Mouse (Mus musculus): ENCODE data around the gene Cd37. TPM values are rescaled to one million over a fixed set of nuclear protein-coding genes. Genes with fewer than 3 reads are reported as not detected.
"Not testable (repeated sequence)": the region's sequence is repeated elsewhere in the genome, so short reads cannot be mapped to it uniquely, and the experiment has no call there.

Gene Cd37
- total RNA-seq (2014; fragmentation: Nextera tagmentation) (104 and 177 TPM in 2 replicates), total RNA-seq (2017) (59.5 and 69.2 TPM in 2 replicates)

GRCm38 (mm10) chr7:45238723-45239496, at the start of gene Cd37:
Gene Cd37, minus strand, starts transcription at chr7:45239115.
- ATAC-seq (replicated peaks; ENCODE audit: poor library complexity, severe bottlenecking): peak; percentile 69

DNA sequence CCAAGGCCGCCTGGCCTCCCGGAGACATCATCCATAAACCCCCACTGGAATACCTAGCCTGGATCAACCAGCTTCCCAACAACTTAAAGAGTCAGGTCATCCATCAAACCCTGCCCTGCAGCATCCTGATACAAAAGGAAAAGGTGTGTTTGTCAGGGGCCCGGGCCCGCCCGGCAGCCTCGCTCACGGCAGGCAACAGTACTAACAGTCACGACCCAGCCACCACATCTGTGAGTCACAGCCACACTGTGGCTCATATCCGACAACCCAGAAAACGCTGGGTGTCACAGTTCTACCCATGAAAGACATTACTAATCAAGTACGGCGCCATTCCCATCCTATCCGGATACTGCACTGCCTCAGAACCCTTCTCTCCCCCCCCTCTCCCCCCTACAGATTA, 47.6 kb upstream of the Cd37 start:
- no peak for ATAC-seq (replicated peaks; ENCODE audit: poor library complexity, severe bottlenecking)

DNA sequence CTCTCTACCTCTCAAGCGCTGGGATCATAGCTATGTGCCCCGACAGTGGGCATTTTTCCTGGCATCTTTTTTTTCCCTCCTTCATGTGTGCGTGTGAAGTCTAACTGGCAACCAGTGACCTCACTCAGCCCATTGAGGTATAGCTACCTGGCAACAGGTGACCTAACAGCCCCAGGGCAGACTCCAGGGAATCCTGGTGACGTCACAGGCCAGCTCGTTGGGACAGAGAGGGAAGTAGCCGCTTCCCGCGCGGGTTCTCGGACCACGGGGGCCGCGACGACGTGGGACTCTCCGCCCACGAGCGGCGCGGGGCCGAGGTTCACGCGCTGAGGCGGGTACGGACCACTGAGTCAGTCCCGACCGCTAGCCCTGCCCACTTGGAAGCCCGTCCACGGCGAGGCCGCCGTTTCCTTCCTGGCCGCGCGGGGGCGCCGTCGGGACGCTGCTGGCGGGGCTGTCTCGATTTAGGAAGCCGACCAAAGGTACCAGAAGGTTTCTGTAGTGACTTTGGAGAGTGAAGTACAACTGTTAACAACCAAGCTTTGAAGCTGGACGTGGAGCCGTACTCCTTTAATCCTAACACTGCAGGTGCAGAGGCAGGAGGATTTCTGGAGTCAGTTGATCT, 38.3 kb upstream of the Cd37 start, which contains the start of gene Slc6a21:
Gene Slc6a21 (plus strand): TSS at position 378 of the 625 bp plus-strand sequence.
- ATAC-seq (replicated peaks; ENCODE audit: poor library complexity, severe bottlenecking): peak; percentile 86

- ATAC-seq (replicated peaks; ENCODE audit: poor library complexity, severe bottlenecking): no peak
These were observed 34.8 kb upstream of the Cd37 start for GRCm38 (mm10) chr7:45273672-45274071.

DNA sequence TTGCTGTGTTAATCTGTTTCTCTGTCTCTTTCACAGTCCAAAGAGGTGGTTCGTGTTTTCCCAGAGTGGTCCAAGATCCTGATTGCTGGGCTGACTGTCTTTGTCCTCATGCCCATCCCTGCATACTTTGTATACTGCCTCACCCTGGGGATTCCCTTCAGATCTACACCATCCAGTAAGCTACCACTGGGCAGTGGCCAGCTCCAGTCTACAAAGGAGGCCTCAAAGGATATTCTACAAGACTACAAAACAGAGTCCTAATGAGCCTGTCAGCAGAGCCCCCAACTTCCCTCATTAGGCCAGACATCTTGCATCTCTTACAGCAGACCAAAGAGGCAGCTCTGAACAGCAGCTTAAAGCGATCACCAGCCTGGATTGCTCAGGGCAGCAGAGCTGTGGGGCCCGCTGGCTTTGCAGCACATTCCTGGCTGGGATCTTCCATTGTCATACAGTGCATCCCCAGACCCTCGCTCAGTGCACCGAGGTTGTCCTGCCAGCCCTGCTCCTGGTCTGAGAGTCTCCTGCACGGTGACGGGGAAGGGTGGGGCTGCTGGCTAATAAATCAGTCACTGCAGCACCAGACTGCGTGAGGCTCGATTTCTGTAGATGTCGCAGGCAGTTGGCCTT, 34.0 kb upstream of the Cd37 start:
- ATAC-seq (replicated peaks; ENCODE audit: poor library complexity, severe bottlenecking): no peak

DNA sequence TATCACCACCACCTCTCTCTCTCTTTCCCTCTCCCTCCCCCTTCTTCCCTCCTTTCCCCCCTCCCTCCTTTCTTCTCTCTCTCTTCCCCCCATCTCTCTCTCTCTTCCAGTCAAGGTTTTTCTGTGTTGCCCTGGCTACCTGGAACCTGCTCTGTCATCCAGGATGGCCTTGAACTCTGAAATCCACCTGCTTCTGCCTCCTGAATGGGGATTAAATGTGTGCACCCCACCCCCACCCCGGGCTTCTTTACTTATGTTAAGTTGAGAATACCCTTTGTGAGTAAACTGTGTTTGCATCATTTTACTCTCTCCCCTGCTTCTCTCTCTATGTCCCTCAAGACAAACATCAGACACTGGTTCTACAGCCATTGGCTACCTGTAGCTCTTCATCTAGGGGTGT, 26.6 kb upstream of the Cd37 start:
- ATAC-seq (replicated peaks; ENCODE audit: poor library complexity, severe bottlenecking): no peak

DNA sequence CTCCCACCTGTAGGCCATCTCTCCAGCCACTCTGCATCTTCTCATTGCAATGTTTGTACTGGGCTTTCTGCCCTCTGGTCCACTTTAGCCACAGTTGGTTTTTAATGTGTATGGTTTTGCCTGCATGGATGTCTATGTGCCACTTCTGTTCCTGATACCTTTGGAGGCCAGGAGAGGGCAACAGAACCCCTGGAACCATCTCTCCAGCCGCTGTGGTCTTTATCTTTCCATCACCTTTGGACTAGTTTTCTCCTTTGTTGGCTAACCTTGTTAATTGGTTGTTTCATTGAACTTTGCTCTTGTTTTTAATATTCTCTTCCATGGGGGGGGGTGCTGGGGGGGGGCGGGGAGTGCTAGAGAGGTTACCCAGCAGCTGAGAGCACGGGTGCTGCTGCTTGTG, 25.4 kb upstream of the Cd37 start:
- ATAC-seq (replicated peaks; ENCODE audit: poor library complexity, severe bottlenecking): no peak

GRCm38 (mm10) chr7:45263006-45263607, 24.2 kb upstream of the Cd37 start:
- no peak for ATAC-seq (replicated peaks; ENCODE audit: poor library complexity, severe bottlenecking)

DNA sequence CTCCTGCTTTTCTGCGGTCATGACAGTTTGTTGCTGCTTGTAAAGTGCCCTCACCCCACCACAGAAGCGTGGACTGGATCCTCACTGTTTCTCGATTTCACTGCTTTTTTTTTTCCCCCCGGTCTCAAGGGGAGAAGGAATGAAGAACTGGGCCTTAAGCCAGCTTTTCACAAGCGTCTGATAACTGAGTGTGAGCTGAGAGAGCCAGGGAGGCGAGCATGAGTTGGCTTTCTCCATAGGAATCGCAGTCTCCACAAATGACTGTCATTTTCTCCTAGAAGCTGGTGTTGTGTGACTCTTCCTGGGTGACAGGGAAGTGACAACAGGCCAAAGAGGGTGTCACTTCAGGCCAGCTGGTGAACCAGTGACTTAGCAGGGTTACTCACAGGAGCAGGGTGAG, 23.4 kb upstream of the Cd37 start:
- no peak for ATAC-seq (replicated peaks; ENCODE audit: poor library complexity, severe bottlenecking)

DNA sequence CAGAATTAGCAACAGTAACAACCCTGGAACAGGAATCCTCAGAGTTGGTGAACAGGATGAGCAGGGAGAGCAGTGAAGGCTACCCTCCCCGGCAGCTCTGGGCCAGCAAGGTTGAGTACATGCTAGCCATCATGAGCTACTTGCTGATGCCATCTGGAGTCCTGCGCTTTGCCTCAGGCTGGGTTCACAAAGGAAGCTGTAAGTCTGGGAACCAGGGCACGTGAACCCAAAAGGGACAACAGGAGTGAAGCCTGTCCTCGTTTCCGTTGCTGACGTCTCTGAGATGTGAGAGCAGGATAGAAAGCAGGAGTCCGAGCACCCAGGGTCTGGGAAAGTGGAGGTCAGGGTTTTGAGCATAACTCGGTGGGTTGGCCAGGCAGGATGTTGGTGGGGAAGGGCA, 20.4 kb upstream of the Cd37 start:
- ATAC-seq (replicated peaks; ENCODE audit: poor library complexity, severe bottlenecking): no peak

GRCm38 (mm10) chr7:45257063-45257840, 18.3 kb upstream of the Cd37 start:
- no peak for ATAC-seq (replicated peaks; ENCODE audit: poor library complexity, severe bottlenecking)

- not testable (repeated sequence) for ATAC-seq (replicated peaks; ENCODE audit: poor library complexity, severe bottlenecking)
These were observed 16.9 kb upstream of the Cd37 start for GRCm38 (mm10) chr7:45255822-45256221.

DNA sequence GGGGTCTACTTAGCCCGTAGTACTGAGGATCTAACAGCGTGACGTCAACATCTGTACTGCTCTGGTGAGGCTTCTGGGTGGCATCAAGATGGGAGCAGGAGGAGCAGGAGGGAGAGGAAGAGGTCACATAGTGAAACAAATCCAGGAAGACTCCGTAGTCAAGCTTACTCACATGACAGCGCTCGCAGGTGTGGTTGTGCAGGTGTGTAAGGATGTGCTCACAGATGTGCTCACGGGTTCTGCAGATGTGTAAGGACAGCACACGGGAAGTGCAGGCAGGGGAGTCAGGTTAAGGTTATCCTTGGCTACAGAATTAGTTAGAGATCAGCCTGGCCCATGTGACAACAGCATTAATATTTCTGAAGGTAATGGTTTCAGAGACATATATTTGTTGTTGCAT, 14.9 kb upstream of the Cd37 start:
- no peak for ATAC-seq (replicated peaks; ENCODE audit: poor library complexity, severe bottlenecking)

DNA sequence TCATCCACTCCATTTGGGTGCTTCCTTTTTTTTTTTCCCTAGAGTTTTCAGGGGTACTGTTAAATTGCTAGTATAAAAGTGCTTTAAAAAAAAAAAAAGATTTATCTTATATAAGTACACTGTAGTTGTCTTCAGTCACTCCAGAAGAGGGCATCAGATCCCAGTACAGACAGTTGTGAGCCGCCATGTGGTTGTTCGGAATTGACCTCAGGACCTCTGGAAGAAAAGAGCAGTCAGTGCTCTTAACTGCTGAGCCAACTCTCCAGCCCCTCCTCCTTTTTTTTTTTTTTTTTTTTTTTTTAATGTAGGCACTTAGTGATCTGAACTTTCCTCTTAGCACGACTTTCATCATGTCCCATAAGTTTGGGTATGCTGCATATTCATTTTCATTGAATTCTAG, 8.8 kb upstream of the Cd37 start:
- ATAC-seq (replicated peaks; ENCODE audit: poor library complexity, severe bottlenecking): no peak

- ATAC-seq (replicated peaks; ENCODE audit: poor library complexity, severe bottlenecking): no peak
These were observed 2.5 kb upstream of the Cd37 start for GRCm38 (mm10) chr7:45241389-45241749.

DNA sequence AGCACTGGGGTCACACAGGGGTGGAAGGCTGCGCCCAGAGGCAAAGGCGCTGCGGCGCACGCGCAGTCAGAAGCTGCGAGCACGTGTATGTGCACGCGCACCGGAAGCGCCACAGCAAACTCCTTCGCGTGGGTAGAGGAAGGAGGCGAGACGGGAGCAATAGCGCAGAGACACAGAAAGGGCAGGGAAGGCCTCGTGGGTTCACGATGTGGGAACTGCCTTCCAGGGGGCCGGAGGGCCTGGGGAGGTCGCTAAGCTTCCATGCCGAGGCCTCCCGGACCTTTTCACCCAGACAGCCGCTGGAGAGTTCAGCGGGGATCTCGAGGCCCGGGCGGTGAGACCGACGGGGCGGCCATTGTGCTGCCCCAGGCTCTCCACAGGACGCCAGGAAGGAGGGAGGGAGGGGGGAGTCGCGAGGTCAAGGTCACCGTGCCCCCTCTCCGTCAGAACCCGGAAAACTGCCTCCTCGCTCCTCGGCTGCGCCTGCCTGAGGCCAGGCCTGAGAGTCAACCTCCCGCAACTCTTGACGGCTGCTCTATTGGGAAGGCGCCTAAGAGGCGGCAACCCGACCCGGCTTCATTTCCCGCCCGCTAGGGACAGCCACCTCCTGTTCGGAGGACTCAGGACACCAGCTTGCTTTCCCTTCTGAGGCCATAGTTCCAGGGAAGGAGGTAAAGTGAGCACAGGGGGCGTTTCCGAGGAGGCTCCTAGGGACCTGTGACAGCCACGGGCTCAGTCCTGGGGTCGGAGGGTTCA, 1.9 kb upstream of the Cd37 start, which contains the start of gene Slc6a16:
Gene Slc6a16 (plus strand): TSS at position 453 of the 756 bp plus-strand sequence.
- ATAC-seq (replicated peaks; ENCODE audit: poor library complexity, severe bottlenecking): no peak

- no peak for ATAC-seq (replicated peaks; ENCODE audit: poor library complexity, severe bottlenecking)
These were observed 1.2 kb upstream of the Cd37 start for GRCm38 (mm10) chr7:45240109-45240508.

DNA sequence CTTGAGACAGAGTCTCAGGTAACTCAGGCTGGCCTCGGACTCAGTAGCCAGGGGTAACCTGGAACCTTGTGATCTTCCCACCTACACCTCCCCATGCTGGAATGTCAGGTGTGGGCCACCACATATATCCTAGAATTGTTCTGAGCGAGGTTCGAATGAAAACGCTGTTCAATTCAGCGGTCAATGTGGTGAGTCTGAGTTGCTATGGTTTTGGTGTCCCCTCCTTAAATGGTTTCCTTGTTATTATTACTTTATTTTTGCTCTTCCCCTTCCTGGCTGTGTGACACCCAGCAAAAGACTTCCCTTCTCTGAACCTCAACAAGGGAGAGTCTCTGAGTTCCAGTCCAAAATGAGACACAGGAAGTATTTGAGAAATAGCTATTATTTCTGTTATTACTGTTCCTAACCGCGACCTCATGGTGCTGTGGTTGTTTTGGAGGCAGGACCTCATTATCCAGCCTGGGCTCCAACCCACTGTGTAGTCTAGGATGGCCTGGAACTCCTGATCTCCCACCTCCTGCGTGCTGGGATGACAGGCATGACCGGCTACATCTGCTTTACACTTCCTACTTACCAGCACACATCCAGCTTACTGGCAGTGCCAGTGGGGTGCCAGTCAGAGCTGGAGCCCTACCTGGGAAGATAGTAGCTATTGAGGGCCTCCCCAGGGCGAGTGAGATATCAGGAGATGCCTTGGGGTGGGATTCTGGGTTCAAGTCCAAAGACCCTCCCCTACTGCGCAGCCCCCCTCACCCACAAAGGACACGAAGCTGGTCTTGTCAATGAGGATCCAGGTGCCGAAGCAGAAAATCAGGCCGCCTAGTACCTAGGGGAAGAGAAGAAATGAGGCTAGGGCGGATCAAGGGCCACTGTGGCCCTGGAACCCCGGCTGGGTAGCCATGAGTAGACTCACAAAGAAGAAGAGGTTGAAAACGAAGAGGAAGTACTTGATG, 892 bp downstream of the Cd37 start:
- ATAC-seq (replicated peaks; ENCODE audit: poor library complexity, severe bottlenecking): peak; percentile 47

Measured in granulocyte monocyte progenitor cell, adult 5-6 weeks (primary cell).